Mouse (Mus musculus): ENCODE results near the gene Rbm26.

Rbm26 gene

DNA sequence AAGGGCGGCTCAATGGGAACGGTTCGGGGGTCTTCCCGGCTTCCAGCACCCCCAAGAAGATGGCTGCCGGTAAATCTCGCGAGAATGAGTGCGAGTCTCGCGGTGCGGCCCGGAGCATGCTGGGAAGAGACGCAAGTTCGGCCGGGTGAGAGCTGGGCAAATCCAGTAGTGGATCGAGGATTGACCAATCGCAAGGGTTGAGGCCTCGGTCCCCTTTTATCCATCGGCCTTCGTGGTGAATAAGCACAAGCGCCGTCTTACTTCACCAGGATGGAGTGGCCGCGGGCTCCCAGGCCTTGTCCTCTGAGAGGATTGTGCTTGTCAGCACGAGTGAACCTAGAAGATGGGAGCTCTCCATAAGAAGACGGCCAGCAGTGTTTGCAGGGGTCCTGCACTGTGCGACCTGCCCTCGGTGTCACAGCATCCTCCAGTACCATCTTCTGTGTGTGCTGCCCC is at the start of gene Rbm26:
Gene Rbm26 (minus strand): TSS at position 90 of the 456 bp plus-strand sequence.
- peak; percentile 94 for DNase-seq (ENCODE audit: low read depth)

DNA sequence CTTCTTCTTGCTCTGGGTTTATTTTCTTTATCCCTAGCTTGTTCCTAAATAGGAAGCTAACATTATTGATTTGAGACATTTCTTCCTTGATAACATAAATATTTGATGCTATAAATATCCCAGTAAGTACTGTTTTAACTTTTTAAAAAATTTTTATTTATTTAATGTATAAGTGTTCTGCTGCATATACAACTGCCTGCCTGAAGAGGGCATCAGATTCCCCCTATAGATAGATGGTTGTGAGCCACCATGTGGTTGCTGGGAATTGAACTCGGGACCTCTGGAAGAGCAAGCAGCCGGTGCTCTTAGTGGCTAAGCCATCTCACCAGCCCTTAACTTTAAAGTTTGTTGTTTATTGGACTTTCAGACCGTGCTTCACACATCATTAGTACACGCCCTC is 48.7 kb upstream of the Rbm26 start:
- no peak for DNase-seq (ENCODE audit: low read depth)

DNA sequence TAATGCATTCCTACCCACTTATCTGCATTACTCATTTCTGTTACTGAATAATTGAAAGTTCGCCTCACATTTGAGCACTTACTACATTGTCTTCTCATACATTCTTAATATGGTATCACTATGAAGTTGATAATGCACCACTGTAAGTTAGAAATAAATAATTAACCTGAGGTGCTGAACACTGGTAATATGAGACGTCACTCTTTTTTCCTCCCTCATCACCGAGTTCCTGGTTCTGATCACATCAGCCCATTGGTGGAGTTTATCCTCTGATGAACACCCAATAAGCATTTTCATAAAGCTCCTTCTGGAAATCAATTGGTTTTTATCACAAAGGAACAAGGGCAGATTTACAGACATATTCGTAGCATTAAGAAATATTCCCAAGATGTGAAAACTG is 45.1 kb upstream of the Rbm26 start:
- DNase-seq (ENCODE audit: low read depth): no peak

DNA sequence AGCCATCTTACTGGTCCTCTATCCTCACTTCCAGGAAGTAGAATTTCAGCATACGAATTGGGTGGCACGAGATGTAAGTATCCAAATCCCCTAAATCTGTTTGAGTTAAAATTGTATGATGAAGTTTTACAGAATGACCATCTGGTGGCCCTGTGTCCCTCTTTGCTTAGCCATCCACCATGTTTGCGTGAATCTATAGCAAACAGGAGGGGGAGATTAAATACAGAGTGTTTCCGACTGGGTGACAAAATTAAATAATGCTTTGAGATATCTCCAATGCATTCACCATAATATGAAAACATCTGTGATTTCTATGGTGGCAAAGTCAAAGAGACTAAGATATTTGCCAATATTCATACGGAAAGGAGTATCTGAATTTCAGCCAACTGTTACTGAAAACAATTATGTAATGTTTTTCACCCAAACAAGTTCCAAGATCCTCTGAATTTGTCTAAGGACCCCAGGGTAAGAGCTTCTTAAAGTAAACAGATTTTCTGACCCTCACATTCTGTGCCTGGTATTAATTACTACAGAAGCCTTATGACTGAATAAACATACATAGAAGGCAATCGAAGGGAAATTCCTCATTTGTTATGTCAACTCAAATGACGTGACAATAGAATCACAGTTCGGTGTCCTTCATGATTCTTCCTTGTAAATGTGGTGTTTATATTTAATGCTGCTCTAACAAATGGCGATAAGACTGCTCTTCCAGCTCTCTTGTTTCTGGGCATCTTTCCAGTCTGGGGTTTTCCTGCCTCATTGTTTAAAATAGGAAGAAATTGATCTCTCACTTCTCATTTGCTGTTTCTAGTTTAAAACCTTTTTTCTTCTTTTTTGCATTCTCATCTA is 42.6 kb upstream of the Rbm26 start:
- no peak for DNase-seq (ENCODE audit: low read depth)

DNA sequence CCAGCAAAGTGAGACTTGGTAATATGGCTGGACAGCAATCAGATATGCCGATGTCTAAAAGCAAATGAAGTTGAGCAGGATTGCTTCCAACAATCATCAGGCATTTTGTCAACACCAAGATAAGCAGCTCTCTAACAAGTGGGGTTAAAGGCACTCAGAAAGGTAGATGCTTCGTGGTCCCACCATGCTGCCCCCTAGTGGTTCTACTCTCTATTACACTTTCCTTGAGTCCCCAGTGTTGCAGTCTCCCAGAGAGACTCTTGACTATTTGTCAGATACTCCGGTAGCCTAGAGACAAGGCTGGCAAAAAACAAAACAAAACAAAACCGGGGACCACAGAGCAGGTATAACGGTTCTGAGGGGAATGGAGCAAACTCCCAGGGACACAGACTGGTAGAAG is 21.3 kb upstream of the Rbm26 start:
- DNase-seq (ENCODE audit: low read depth): peak; percentile 40

DNA sequence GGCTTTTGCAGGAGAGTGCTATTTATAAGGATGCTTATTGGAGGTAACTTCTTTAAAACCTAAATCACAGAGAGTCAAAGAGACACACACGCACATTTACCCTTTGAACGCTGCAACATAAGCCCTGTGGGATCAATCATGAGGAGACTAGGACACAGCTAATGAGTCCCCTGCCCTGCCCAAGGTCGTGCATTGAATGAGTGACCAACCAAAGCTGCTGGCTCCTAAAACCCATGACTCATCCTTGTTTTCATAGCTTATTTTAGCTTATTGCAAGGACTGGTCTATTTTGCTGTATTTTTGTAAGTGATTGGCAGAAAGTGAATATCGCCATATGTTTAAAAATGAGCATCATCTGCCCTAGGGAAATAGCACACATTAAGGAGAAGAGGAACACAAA is 17.6 kb upstream of the Rbm26 start:
- no peak for DNase-seq (ENCODE audit: low read depth)

DNA sequence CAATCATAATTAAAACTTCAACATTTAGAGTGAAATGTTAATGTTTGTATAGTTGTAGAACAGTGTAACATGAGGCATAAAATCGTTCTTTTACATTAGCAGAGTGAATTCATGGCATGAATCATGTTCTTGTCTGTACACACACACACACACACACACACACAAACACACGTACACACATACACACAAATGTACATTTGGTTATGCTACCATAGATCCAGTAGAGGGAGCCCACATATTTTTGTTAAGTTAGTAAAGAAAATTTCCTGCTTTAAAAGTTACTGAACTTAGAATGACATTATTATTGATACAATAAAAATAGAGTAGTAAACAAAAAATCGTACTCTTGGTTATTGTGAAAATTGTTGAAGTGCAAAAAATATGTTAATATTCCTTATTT is 7.7 kb upstream of the Rbm26 start:
- DNase-seq (ENCODE audit: low read depth): no peak

DNA sequence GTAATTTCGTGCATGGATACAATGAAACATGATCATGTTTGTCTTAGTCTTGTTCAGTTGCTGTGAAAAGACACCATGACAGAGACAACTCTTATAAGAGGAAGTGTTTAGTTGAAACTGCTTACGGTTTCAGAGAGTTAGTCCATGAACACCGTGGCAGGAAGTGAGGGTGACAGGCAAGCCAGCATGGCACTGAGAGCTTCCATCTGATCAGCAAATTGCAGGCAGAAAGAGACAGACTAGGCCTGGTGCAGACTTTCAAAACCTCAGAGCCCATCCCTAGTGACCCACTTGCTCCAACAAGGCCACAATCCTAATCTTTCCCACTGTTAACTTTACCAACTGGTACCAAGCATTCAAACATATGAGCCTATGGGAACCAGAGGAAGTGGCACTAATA is 5.7 kb upstream of the Rbm26 start:
- no peak for DNase-seq (ENCODE audit: low read depth)

DNA sequence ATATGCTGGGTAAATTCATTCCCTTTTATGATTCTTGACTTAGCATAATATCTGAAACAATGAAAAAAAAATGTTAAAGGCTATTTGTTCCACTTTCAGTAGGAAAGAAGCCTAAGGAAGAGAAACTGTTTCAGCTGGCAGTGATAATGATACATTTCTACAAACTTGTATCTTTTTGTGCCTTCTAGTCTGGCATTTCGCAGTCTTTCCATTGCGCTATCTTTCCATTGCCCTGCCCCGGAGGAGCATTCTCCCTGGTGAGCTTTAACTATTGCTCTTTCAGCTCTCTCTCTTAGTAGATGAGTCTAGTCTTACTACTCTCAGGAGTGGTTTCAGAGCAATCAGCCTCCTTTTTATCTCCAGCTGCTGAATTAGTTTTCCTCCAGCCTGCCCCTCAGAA is 2.6 kb upstream of the Rbm26 start:
- no peak for DNase-seq (ENCODE audit: low read depth)

DNA sequence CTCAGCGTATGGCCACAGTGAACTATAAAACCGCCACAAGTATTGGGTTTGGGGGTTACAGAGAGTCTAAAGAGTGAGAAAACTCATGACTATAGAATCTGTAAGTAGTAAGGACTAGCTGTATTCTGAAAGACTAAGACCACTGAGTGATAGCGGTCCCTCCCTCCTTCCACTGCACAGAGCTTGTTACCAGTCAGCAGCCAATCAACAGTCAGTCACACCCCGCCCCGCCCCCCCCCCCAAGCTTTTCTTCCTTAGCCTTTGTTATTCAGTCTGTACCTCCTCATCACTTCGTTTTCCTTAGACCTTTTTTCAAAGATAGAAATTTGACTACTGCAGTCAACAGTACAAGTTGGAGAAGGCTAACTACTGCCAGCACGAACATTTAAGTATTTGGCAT is 1.9 kb upstream of the Rbm26 start:
- DNase-seq (ENCODE audit: low read depth): no peak

DNA sequence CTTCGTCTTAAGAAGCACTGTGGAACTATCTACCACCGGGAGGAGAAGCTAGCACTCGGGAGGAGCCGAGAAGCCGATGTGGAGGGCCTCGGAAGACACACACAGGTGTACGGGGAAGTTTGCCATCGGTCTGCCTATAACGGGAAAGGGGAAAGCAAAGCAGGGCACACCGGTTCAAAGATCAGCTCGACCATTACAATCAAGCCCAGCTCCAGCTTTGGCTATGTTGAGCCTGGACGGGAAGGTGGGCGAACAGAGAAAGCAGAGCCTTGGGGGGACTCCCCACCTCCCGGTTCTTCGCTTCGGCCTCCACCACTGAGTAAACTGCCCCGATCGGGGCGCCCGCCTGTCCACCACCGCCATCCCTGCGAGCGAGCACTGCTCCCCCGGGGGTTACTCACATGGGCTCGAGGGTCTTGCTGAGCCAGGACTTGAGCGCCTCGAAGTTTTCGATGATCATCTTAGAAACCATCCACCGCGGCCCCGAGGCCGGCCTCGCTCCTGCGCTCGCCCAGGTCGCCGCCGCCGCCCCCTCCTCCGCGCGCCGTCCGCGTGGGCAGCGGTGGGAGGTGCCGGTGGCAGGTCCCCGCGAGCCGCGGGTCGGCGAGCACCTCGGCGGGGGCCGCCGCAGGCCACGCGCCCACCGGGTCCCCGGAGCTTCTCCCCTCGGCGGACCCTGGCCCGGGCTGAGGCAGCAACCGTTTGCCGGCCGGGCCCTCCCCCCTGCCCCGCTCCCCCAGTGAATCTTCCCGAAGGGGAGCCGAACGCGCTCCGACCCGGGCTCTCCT is 552 bp downstream of the Rbm26 start:
- no peak for DNase-seq (ENCODE audit: low read depth)

DNA sequence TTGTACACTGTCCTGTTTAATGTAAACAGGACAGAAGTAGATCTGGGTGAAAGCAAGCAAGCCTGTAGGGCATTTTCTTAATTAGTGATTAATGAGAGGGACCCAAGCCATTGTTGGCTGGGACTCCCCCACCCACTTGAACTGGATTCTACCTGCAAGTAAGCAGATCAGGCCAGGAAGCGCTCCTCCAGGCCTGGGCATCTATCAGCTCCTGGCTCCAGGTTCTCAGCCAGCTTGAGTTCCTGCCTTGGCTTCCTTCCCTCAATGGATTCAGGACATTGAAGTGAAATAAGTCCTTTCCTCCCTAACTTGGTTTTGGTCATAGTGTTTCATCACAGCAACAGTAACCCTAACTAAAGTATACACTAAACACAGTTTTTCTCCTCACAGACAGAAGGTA is 9.9 kb downstream of the Rbm26 start:
- no peak for DNase-seq (ENCODE audit: low read depth)

DNA sequence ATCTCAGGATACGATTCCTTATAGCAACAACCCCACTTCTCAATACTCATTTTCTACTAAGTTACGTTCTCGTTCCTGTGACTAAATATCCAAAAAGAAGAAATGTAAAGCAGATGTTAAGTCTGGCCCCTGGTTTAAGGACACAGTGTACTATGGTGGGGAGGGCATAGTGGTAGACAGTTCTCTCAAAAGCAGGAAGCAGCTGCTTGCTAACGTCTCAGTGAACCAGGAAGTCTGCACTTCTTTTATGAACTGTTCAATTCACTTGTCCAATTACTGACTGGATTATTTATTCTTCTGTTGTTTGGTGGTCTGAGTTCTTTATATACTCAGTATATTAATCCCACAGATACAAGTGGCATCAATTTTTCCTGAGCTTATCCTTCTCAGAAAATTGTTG is 12.3 kb downstream of the Rbm26 start:
- no peak for DNase-seq (ENCODE audit: low read depth)

DNA sequence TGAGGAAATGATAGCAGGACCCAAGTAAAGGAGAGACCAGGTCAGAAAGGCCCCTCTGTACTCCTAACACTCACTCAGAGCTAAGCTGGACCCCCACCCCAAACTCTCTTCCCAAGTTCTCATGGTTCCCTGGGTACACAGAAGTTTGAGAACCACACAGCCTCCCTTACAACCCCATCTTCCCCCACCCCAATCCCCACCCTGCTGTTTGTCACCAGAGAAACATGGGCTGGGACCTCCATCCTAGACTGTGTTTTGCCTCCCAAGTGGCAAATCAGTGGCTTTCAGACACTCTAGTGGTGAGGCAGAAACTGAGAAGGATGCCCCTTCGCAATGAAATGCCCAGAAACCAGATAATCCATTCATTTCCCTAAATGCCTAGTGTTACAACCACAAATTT is 15.8 kb downstream of the Rbm26 start:
- DNase-seq (ENCODE audit: low read depth): no peak

DNA sequence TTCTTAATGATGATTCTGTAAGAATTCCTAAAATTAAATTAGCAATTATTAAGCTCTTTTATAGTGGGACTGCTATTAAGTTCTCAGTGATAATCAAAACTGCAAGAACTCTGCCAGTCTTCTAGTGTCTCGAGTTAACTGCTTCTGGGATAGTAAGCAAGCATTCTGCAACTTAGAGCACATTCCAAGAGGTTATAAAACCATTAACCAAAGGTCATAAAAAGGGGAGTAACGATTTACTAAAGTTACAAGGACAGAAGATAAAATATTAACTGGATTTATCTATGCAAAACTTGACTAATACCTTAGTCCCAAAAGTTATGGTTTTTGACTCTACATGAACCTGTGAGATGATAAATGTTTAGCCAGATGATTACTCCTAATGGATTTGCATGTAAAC is 18.6 kb downstream of the Rbm26 start:
- no peak for DNase-seq (ENCODE audit: low read depth)

DNA sequence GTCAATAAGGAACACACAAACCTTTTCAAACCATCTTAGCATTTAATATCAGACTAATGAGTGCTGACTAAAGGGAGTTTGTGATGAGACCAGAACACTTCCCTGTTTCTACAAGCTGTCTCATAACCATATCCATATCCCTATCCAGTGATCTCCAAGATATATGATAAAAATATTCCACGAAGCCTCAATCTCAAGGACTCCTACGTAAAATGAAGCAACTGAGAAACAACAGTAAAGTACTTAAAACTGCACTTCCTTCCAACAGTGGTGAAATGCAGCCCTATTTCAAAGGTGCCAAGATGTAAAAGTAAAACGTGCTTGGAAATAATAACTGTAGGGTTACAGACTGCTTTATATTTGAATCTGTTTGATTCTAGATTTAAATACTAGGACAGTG is 43.1 kb downstream of the Rbm26 start:
- no peak for DNase-seq (ENCODE audit: low read depth)

DNA sequence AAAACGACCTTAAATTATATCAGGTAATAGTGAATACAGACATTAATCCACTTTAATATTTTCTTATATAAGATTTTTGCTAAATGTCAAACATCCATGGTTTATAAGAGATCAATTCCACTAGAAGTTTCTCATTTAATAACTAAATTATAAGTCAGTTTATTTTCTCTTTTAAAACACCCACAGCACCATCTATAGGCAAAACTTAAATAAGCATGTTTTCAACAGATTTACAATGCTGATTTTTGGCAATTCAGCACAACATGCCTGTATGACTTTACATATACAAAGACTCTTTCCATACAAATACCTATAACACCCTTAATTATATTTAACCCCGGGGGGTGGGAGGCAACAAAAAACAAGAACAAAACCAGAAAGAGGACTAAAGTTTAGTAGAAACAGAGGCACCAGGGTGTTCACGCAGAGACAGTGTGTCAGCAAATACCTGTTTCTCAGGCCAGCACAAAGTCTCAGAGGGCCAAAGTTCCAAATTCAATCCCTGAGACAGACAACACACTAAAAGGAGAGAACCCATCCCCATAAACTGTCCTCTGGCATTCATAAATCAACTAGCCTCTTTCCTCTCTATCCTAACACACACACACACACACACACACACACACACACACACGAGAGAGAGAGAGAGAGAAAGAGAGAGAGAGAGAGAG is 49.3 kb downstream of the Rbm26 start:
- DNase-seq (ENCODE audit: low read depth): no peak

DNA sequence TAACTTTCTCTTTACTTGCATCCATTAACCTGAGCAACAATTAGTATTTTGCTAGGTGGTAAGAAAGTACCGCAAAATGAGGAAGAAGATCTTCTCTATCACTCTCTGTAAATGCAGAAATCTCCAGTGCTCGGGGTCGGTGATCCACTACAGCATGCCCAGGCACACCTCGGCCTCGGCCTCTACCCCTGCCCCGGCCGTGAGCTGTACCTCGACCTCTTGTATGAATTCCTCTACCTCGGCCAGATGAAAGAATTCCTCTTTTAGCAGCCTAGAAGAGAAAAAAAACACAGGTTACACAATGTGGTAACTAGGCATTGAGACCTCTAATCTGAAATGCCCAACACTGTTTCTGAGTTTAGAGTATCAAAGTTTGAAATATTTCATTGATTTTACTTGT is 52.6 kb downstream of the Rbm26 start:
- DNase-seq (ENCODE audit: low read depth): no peak

DNA sequence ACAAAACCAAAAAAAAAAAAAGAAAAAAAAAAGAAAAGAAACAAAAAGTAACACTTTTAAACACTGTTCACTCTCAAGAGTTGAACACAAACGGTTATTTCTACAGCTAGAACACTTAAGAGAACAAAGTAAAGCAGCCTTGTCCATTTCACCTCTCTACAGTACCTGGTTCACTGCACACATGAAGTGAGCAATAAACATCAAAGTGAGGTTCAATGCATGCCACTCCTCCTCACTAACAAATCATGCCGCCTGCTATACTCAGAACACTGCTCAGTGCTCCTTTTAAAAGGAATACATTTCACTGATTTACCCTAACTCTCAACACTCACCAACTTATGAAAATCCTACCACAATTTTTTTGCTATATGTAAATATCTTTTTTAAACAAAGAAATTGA is 61.7 kb downstream of the Rbm26 start:
- no peak for DNase-seq (ENCODE audit: low read depth)

DNA sequence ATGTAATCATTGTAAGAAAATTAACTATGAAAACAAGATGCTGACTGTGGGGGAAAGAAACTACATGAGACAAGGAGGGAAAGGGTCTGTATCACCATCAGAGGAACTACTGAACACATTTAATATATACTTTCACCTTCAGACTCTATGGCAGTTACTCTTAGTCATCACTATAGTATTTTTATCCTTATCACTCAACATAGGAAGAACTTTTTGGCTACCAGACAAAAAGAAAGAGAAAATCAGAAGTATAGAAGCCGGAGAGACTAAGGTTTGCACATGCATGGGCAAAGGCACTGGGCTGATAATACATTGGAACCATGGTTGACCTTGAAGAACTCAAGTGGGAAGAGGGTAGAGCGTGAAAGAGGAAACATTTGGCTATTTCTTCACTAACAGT is 70.9 kb downstream of the Rbm26 start:
- no peak for DNase-seq (ENCODE audit: low read depth)

DNA sequence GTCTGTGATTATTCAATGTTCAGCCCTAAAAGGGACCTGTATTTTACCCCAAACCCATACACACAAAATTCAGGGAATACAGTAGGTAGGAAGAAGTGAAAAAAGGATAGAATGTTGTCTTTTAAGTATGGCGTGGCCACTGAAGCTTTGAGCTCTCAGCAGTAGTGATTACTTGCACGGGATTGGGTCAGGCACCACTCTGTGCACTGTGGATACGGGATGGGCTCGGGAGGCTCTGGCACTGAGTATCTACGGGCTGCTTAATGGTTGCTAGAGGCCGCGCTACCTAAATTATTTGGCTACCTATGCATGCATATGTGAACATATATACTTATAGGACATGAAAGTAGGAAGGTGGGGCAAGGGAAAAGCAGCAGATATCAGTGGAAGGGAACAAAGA is 78.3 kb downstream of the Rbm26 start:
- DNase-seq (ENCODE audit: low read depth): no peak

DNA sequence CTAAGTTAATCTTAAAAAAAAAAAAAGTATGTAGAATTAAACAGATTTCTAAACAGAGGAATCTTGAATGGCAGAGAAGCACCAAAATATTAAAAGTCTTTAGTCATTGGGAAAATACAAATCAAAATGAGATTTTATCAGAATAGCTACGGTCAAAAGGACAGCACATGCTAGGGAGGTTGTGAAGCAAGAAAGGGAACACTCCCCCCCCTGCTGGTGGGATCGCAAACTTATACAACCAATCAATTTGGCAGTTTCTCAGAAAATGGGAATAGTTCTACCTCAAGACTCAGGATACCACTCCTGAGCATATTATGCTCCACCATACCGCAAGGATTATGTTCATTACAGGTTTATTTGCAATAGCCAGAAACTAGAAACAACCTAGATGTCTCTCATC is 80.9 kb downstream of the Rbm26 start:
- DNase-seq (ENCODE audit: low read depth): no peak

DNA sequence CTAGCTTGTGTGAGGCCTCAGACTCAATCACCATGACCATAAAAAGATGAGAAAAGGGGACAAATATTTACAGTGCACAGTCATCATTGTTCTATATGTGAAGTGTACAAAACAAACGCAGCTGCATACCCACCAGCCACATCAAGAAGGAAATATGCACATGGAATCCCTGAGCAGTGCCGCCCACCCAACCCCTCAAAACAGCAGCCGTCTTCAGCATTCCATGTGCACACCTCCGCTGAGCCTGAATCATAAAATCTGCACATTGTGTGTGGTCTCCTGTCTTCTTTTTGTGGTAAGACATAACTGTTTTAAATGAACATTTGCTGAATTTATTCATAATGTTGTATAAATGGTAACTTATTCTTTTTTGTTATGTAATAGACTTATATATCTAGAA is 90.1 kb downstream of the Rbm26 start:
- DNase-seq (ENCODE audit: low read depth): no peak

Data from c-Kit-positive CD71-negative TER-119-negative erythroid progenitor cells, embryonic 14.5 days (primary cell).